Mouse (Mus musculus) forebrain, postnatal 0 days (tissue): ENCODE results near the gene Fat3. TPM values are rescaled to one million over a fixed set of nuclear protein-coding genes. Genes with fewer than 3 reads are reported as not detected.

Source experiments
- ATAC-seq: fragments of 200-750 bp; cut with Nextera tagmentation; 2 replicates; pipeline ENCODE4 v1.8.0; 2017; ENCODE audit warnings: mild to moderate bottlenecking, moderate library complexity
- DNase-seq: peaks from one replicate; pipeline ENCODE4 v3.0.0-alpha.2; 2015
- H3K27ac ChIP-seq: fragments of 300-500 bp; sonication (generic); 2 replicates; pipeline ENCODE4 v1.5.1; 2014; ENCODE audit warnings: low read depth, mild to moderate bottlenecking, antibody characterized with exemption, low read length, moderate library complexity, mixed read lengths
- H3K27me3 ChIP-seq: fragments of 300-500 bp; sonication (generic); 2 replicates; pipeline ENCODE4 v1.6.1; 2014; ENCODE audit warnings: mild to moderate bottlenecking, low read length, mixed read lengths; ENCODE audit not compliant: insufficient read depth
- H3K36me3 ChIP-seq: fragments of 300-500 bp; sonication (generic); 2 replicates; pipeline ENCODE4 v1.6.1; 2014; ENCODE audit warnings: mild to moderate bottlenecking, moderate library complexity; ENCODE audit not compliant: insufficient read depth
- H3K4me1 ChIP-seq: fragments of 300-500 bp; sonication (generic); 2 replicates; pipeline ENCODE4 v1.6.1; 2014; ENCODE audit warnings: antibody characterized with exemption; ENCODE audit not compliant: insufficient read depth
- H3K4me2 ChIP-seq: fragments of 300-500 bp; sonication (generic); 2 replicates; pipeline ENCODE4 v1.6.1; 2014; ENCODE audit warnings: low read depth, mild to moderate bottlenecking, moderate library complexity
- H3K4me3 ChIP-seq: fragments of 300-500 bp; sonication (generic); 2 replicates; pipeline ENCODE4 v1.5.1; 2014; ENCODE audit warnings: low read depth, low read length, mixed read lengths
- H3K9ac ChIP-seq: fragments of 300-500 bp; sonication (generic); 2 replicates; pipeline ENCODE4 v1.6.1; 2014; ENCODE audit warnings: mild to moderate bottlenecking
- H3K9me3 ChIP-seq: fragments of 300-500 bp; sonication (generic); 2 replicates; pipeline ENCODE4 v1.6.1; 2016; ENCODE audit warnings: low read length
- CTCF ChIP-seq: sonication (generic); IDR thresholded peaks from 2 replicates; pipeline ENCODE4 v1.5.1; 2016; ENCODE audit warnings: antibody characterized with exemption, control low read depth, low read depth
- WGBS: fragments of 180-500 bp; shearing (Covaris S2); extraction: QIAGEN DNeasy Blood & Tissue Kit; methylation state at CpG from one replicate; pipeline ENCODE4 v1.1.7; 2014; 5-methylcytosine and 5-hydroxymethylcytosine counted together
- polyA plus RNA-seq: library from polyadenylated mRNA; unstranded; fragments of >200 nt; fragmentation: Nextera tagmentation; extraction: Ambion mirVana; gene quantifications from 2 replicates; pipeline ENCODE4 v1.2.1, GENCODE M21; 2015
- total RNA-seq: library from RNA; depleted of rRNA; stranded (reverse); fragments of >200 nt; gene quantifications from 2 replicates; pipeline ENCODE4 v1.2.3, GENCODE M21; 2014

The Fat3 gene
- total and polyA plus RNA-seq, 2 experiments from 2014 or later = 5.6 to 50.4 TPM

- ATAC-seq (peak; percentile 25; the same call in 1 of the 2 replicates), DNase-seq (peak; percentile 72)
- Histone ChIP-seq H3K27me3 (no peaks in the 10 kb centered on the region), H3K9me3 (no peaks in the 10 kb centered on the region), H3K27ac (no peak overlapping the region), H3K9ac (no peak overlapping the region), H3K36me3 (no peaks in the 10 kb centered on the region), H3K4me2 (no peak overlapping the region), H3K4me3 (no peak overlapping the region), H3K4me1 (peaks cover 7% of the 10 kb centered on the region)
- TF ChIP-seq CTCF = no peak
- WGBS = 24% methylated on average over 5 of the region's 5 CpGs
Observed at GRCm38 (mm10) chr9:16221885-16222284, 279.2 kb downstream of the Fat3 start.

GRCm38 (mm10) chr9:16216235-16216634 is 284.9 kb downstream of the Fat3 start:
- 58% methylated on average over 6 of the region's 6 CpGs for WGBS
- DNase-seq = no peak
- Histone ChIP-seq H3K27ac (no peak overlapping the region), H3K27me3 (no peaks in the 10 kb centered on the region), H3K9me3 (no peaks in the 10 kb centered on the region), H3K4me2 (no peak overlapping the region), H3K4me1 (peaks cover 4% of the 10 kb centered on the region; the same call in 1 of the 2 replicates), H3K9ac (no peak overlapping the region), H3K36me3 (no peaks in the 10 kb centered on the region), H3K4me3 (no peak overlapping the region)
- no peak for ATAC-seq
- TF ChIP-seq CTCF = no peak

- 50% methylated on average over 7 of the region's 7 CpGs for WGBS
- Histone ChIP-seq H3K27ac (0 out of 2 replicates have a peak overlapping the region, but pooled peaks have one; percentile 23), H3K4me2 (no peak overlapping the region), H3K9ac (no peak overlapping the region), H3K9me3 (no peaks in the 10 kb centered on the region), H3K36me3 (no peaks in the 10 kb centered on the region), H3K27me3 (no peaks in the 10 kb centered on the region), H3K4me3 (no peak overlapping the region), H3K4me1 (peaks cover 4% of the 10 kb centered on the region; the same call in 1 of the 2 replicates)
- TF ChIP-seq CTCF = no peak
- DNase-seq (peak; percentile 56), ATAC-seq (peak; percentile 92)
Observed at GRCm38 (mm10) chr9:16214731-16215681, 286.1 kb downstream of the Fat3 start.

- H3K4me1 ChIP-seq = peaks cover 4% of the 10 kb centered on the region; the same call in 1 of the 2 replicates
- ATAC-seq = no peak
- no peak overlapping the region for H3K27ac ChIP-seq
- no peaks in the 10 kb centered on the region for H3K9me3 ChIP-seq
- no peak overlapping the region for H3K4me3 ChIP-seq
- H3K9ac ChIP-seq = no peak overlapping the region
- TF ChIP-seq CTCF = no peak
- H3K4me2 ChIP-seq = no peak overlapping the region
- H3K36me3 ChIP-seq = no peaks in the 10 kb centered on the region
- no peak for DNase-seq
- no peaks in the 10 kb centered on the region for H3K27me3 ChIP-seq
- 63% methylated on average over 1 of the region's 1 CpGs for WGBS
Observed at GRCm38 (mm10) chr9:16213324-16213723, 287.8 kb downstream of the Fat3 start.

- no peak for DNase-seq
- 61% methylated on average over 3 of the region's 3 CpGs for WGBS
- H3K9ac ChIP-seq = no peak overlapping the region
- no peak for ATAC-seq
- H3K9me3 ChIP-seq = no peaks in the 10 kb centered on the region
- H3K27ac ChIP-seq = no peak overlapping the region
- H3K4me3 ChIP-seq = no peak overlapping the region
- H3K27me3 ChIP-seq = no peaks in the 10 kb centered on the region
- no peak overlapping the region for H3K4me2 ChIP-seq
- no peak for TF ChIP-seq CTCF
- H3K36me3 ChIP-seq = no peaks in the 10 kb centered on the region
- H3K4me1 ChIP-seq = peaks cover 4% of the 10 kb centered on the region; the same call in 1 of the 2 replicates
Observed at GRCm38 (mm10) chr9:16212628-16213027, 288.5 kb downstream of the Fat3 start.

GRCm38 (mm10) chr9:16212163-16212562 is 288.9 kb downstream of the Fat3 start:
- no peak for DNase-seq
- ATAC-seq = no peak
- 60% methylated on average over 4 of the region's 4 CpGs for WGBS

GRCm38 (mm10) chr9:16211468-16211867 is 289.6 kb downstream of the Fat3 start:
- DNase-seq (no peak), ATAC-seq (no peak)
- TF ChIP-seq CTCF = no peak
- no peak overlapping the region for H3K4me3 ChIP-seq
- peaks cover 4% of the 10 kb centered on the region; the same call in 1 of the 2 replicates for H3K4me1 ChIP-seq
- no peaks in the 10 kb centered on the region for H3K27me3 ChIP-seq
- no peak overlapping the region for H3K27ac ChIP-seq
- H3K36me3 ChIP-seq = no peaks in the 10 kb centered on the region
- H3K9me3 ChIP-seq = no peaks in the 10 kb centered on the region
- no peak overlapping the region for H3K9ac ChIP-seq
- WGBS = 69% methylated on average over 3 of the region's 3 CpGs
- no peak overlapping the region for H3K4me2 ChIP-seq

More at GRCm38 (mm10) chr9:16212163-16212562, 288.9 kb downstream of the Fat3 start:
- Histone ChIP-seq H3K27ac (no peak overlapping the region), H3K36me3 (no peaks in the 10 kb centered on the region), H3K27me3 (no peaks in the 10 kb centered on the region), H3K4me1 (peaks cover 4% of the 10 kb centered on the region; the same call in 1 of the 2 replicates), H3K9me3 (no peaks in the 10 kb centered on the region), H3K4me2 (no peak overlapping the region), H3K4me3 (no peak overlapping the region), H3K9ac (no peak overlapping the region)
- TF ChIP-seq CTCF = no peak
